Mouse (Mus musculus) spleen, adult 2 months (tissue): ENCODE data around the gene Rorc. TPM values are rescaled to one million over a fixed set of nuclear protein-coding genes. Genes with fewer than 3 reads are reported as not detected.

Source experiments
- DNase-seq, 2 experiments: peaks; one replicate each; pipeline versions ENCODE4 v3.0.0 to v3.0.0-alpha.2; 2012 to 2021; ENCODE audit warnings: low spot score in 2 of 2, low read depth in 1 of 2
- H3K27ac ChIP-seq: fragments of 200-500 bp; 2 replicates; pipeline ENCODE4 v1.5.1; 2012; ENCODE audit warnings: low read length, inconsistent platforms; ENCODE audit not compliant: insufficient read depth
- H3K27me3 ChIP-seq: fragments of 200-500 bp; 2 replicates; pipeline ENCODE4 v1.6.1; 2012; ENCODE audit warnings: mild to moderate bottlenecking, moderate library complexity, low read length, inconsistent platforms; ENCODE audit not compliant: control insufficient read depth, insufficient read depth
- H3K36me3 ChIP-seq: fragments of 200-500 bp; 2 replicates; pipeline ENCODE4 v1.6.1; 2012; ENCODE audit warnings: mild to moderate bottlenecking, low read length, inconsistent platforms; ENCODE audit not compliant: control insufficient read depth, insufficient read depth
- H3K4me1 ChIP-seq: fragments of 200-500 bp; 2 replicates; pipeline ENCODE4 v1.6.1; 2011; ENCODE audit warnings: inconsistent platforms; ENCODE audit not compliant: control insufficient read depth, insufficient read depth, insufficient read length
- H3K4me3 ChIP-seq: fragments of 200-500 bp; 2 replicates; pipeline ENCODE4 v1.5.1; 2011; ENCODE audit warnings: mild to moderate bottlenecking, inconsistent platforms; ENCODE audit not compliant: insufficient read depth, insufficient read length; ENCODE audit errors: extremely low read depth
- CTCF ChIP-seq: fragments of 200-500 bp; IDR thresholded peaks from 2 replicates; pipeline ENCODE4 v1.5.1; 2011; ENCODE audit warnings: mild to moderate bottlenecking, inconsistent platforms; ENCODE audit not compliant: insufficient read depth, insufficient read length, insufficient replicate concordance; ENCODE audit errors: extremely low read depth
- POLR2A ChIP-seq: fragments of 200-500 bp; IDR thresholded peaks from 2 replicates; pipeline ENCODE4 v1.6.1; 2011; ENCODE audit warnings: low read depth, low read length, inconsistent platforms
- WGBS: fragments of 180-500 bp; shearing (Covaris S2); methylation state at CpG from one replicate; pipeline ENCODE4 v1.1.7; 2018; 5-methylcytosine and 5-hydroxymethylcytosine counted together
- polyA plus RNA-seq: library from polyadenylated mRNA; depleted of rRNA; stranded (reverse); fragments of >200 nt; gene quantifications from 2 replicates; pipeline ENCODE4 v1.2.3, GENCODE M21; 2012

The Rorc gene
- polyA plus RNA-seq, 1 experiment = 1.1 TPM

- TF ChIP-seq CTCF = no peak
- no peak for TF ChIP-seq POLR2A
- Histone ChIP-seq H3K27me3 (no peaks in the 10 kb centered on the region), H3K4me1 (no peaks in the 10 kb centered on the region), H3K36me3 (no peaks in the 10 kb centered on the region), H3K4me3 (no peak overlapping the region), H3K27ac (no peak overlapping the region)
- WGBS = 81% methylated on average over 4 of the region's 4 CpGs
- DNase-seq = no peak
Observed at GRCm38 (mm10) chr3:94405561-94405960, 33.0 kb downstream of the Rorc start.

- DNase-seq = no peak
- no peak overlapping the region for H3K27ac ChIP-seq
- 7% methylated on average over 25 of the region's 25 CpGs for WGBS
- TF ChIP-seq CTCF (no peak), POLR2A (no peak)
- peaks cover 3% of the 10 kb centered on the region; the same call in 1 of the 2 replicates for H3K4me1 ChIP-seq
- H3K4me3 ChIP-seq = peak overlapping the region; percentile 67
- no peaks in the 10 kb centered on the region for H3K36me3 ChIP-seq
- 0 out of 2 replicates have a peak, but pooled peaks cover 1% of the 10 kb centered on the region for H3K27me3 ChIP-seq
Observed at GRCm38 (mm10) chr3:94412530-94412929, 39.9 kb downstream of the Rorc start.

GRCm38 (mm10) chr3:94413031-94413679, 40.6 kb downstream of the Rorc start, which contains the start of gene Tdrkh:
TSS of gene Tdrkh (plus strand) at chr3:94413273.
- Histone ChIP-seq H3K27me3 (0 out of 2 replicates have a peak, but pooled peaks cover 1% of the 10 kb centered on the region), H3K36me3 (no peaks in the 10 kb centered on the region), H3K4me3 (peak within 1 kb of the TSS; percentile 67), H3K27ac (no peak within 1 kb of the TSS), H3K4me1 (peaks cover 3% of the 10 kb centered on the region; the same call in 1 of the 2 replicates)
- peak; percentile 89 for DNase-seq
- WGBS = 9% methylated on average over 52 of the region's 52 CpGs
- TF ChIP-seq POLR2A (no peak), CTCF (no peak)

GRCm38 (mm10) chr3:94430980-94431379, 58.4 kb downstream of the Rorc start:
- Histone ChIP-seq H3K4me3 (no peak overlapping the region), H3K36me3 (no peaks in the 10 kb centered on the region), H3K27ac (no peak overlapping the region), H3K4me1 (no peaks in the 10 kb centered on the region), H3K27me3 (no peaks in the 10 kb centered on the region)
- DNase-seq = no peak
- TF ChIP-seq POLR2A (no peak), CTCF (no peak)
- 28% methylated on average over 2 of the region's 2 CpGs for WGBS

- Histone ChIP-seq H3K27ac (no peak overlapping the region), H3K27me3 (no peaks in the 10 kb centered on the region), H3K4me1 (no peaks in the 10 kb centered on the region), H3K36me3 (no peaks in the 10 kb centered on the region), H3K4me3 (no peak overlapping the region)
- DNase-seq = no peak
- TF ChIP-seq CTCF (no peak), POLR2A (no peak)
- WGBS = 90% methylated on average over 2 of the region's 2 CpGs
Observed at GRCm38 (mm10) chr3:94434305-94434704, 61.7 kb downstream of the Rorc start.

GRCm38 (mm10) chr3:94436420-94436819, 63.8 kb downstream of the Rorc start:
- Histone ChIP-seq H3K36me3 (no peaks in the 10 kb centered on the region), H3K27me3 (no peaks in the 10 kb centered on the region), H3K4me1 (no peaks in the 10 kb centered on the region), H3K27ac (no peak overlapping the region), H3K4me3 (no peak overlapping the region)
- no peak for DNase-seq
- TF ChIP-seq POLR2A (no peak), CTCF (no peak)
- 90% methylated on average over 9 of the region's 9 CpGs for WGBS

- no peak for DNase-seq
- WGBS = 41% methylated on average over 3 of the region's 3 CpGs
- Histone ChIP-seq H3K36me3 (peaks cover 6% of the 10 kb centered on the region), H3K4me1 (peaks cover 4% of the 10 kb centered on the region), H3K27me3 (no peaks in the 10 kb centered on the region), H3K27ac (no peak overlapping the region), H3K4me3 (no peak overlapping the region)
- TF ChIP-seq POLR2A = no peak
- TF ChIP-seq CTCF = no peak
Observed at GRCm38 (mm10) chr3:94441182-94441581, 68.6 kb downstream of the Rorc start.
